ENCODE assay signal across 11 mouse cellular contexts in genomic region chr3:69861789-69862395, GRCm38 (mm10). TPM values are rescaled to one million over a fixed set of nuclear protein-coding genes. Genes with fewer than 3 reads are reported as not detected.
A peak's percentile ranks its signal among the peaks of the same experiment; 100 is the strongest.
DNase-seq lines count a peak whose midpoint lies in the region; ATAC-seq and TF ChIP-seq lines count a peak whose summit lies in the region.
"Had no signal": no experiment of that assay in that cellular context is flagged by ENCODE, and none has a peak within 500 bp of the region (broad histone marks: within the 10 kb centered on the region; RNA-seq: fewer than 3 reads in every experiment).

No protein-coding gene starts in this region.

- H3K9me3 ChIP-seq in forebrain, embryonic 10.5 days: no peaks in the 10 kb centered on the region
- H3K9me3 ChIP-seq in limb, embryonic 11.5 days (ENCODE audit: control insufficient read depth, low read length): no peaks in the 10 kb centered on the region
- H3K9me3 ChIP-seq: G1E had no signal

- no peak for DNase-seq in left cerebral cortex, adult 2 months (ENCODE audit: extremely low spot score in 1 of 2, low spot score in 2 of 2)
- no peak for DNase-seq in left cerebral cortex, postnatal 25 days (ENCODE audit: low spot score in 2 of 2)
- DNase-seq in forebrain, embryonic 10.5 days (ENCODE audit: extremely low spot score, low spot score): no peak
- DNase-seq in limb, embryonic 11.5 days (ENCODE audit: low spot score): no peak
- no peak for DNase-seq in spleen, postnatal 36 days (ENCODE audit: low spot score in 2 of 2)
- DNase-seq in kidney, postnatal 4 days: no peak
- DNase-seq in retina, postnatal 1 day: no peak
- DNase-seq: gastrocnemius, postnatal 25 days had no signal

- no peak for TF ChIP-seq CTCF in left cerebral cortex, adult 2 months (IDR thresholded peaks at IDR 0.05)
- TF ChIP-seq CTCF in small intestine, adult 2 months (IDR thresholded peaks at IDR 0.05; ENCODE audit: extremely low read depth, insufficient read length, insufficient replicate concordance, low read depth, low read length): no peak

- no peak for TF ChIP-seq POLR2A in small intestine, adult 2 months (IDR thresholded peaks at IDR 0.05; ENCODE audit: low read depth, low read length)

- no peak overlapping the region for H3K9ac ChIP-seq in limb, embryonic 11.5 days (ENCODE audit: low read length)
- H3K9ac ChIP-seq: liver, embryonic 14.5 days had no signal

- peak overlapping the region; percentile 95; the same call in 1 of the 2 replicates for H3K4me2 ChIP-seq in limb, embryonic 11.5 days (ENCODE audit: low read depth, severe bottlenecking)

- intact Hi-C loops in left cerebral cortex, adult 2 months (cut with DNase I): no loop called here
- intact Hi-C loops in left cerebral cortex, postnatal 25 days (cut with DNase I): no loop called here

- no peak for ATAC-seq in limb, embryonic 11.5 days (ENCODE audit: insufficient number of reproducible peaks, low FRiP score, low TSS enrichment, low read depth)

- peaks cover 21% of the 10 kb centered on the region for H3K4me1 ChIP-seq in forebrain, embryonic 10.5 days
- no peaks in the 10 kb centered on the region for H3K4me1 ChIP-seq in limb, embryonic 11.5 days (ENCODE audit: control insufficient read depth, insufficient read depth, low read length)
- peaks cover 6% of the 10 kb centered on the region for H3K4me1 ChIP-seq in small intestine, adult 2 months (ENCODE audit: control insufficient read depth, insufficient read depth, insufficient read length, low read length)

- H3K27ac ChIP-seq in left cerebral cortex, adult 2 months: peak overlapping the region; percentile 78; the same call in 1 of the 2 replicates
- no peak overlapping the region for H3K27ac ChIP-seq in forebrain, embryonic 10.5 days
- H3K27ac ChIP-seq in limb, embryonic 11.5 days (replicated peaks; ENCODE audit: low read depth, low read length): no peak overlapping the region
- H3K27ac ChIP-seq in small intestine, adult 2 months (ENCODE audit: insufficient read depth, low read depth, low read length): peak overlapping the region; percentile 57; the same call in 1 of the 2 replicates
- H3K27ac ChIP-seq: liver, embryonic 14.5 days had no signal

- peak overlapping the region; percentile 58 for H3K4me3 ChIP-seq in left cerebral cortex, adult 2 months
- H3K4me3 ChIP-seq in forebrain, embryonic 10.5 days: peak overlapping the region; percentile 61; the same call in 1 of the 2 replicates
- H3K4me3 ChIP-seq in limb, embryonic 11.5 days (ENCODE audit: low read depth, low read length): 0 out of 2 replicates have a peak overlapping the region, but pooled peaks have one; percentile 40
- no peak overlapping the region for H3K4me3 ChIP-seq in small intestine, adult 2 months (ENCODE audit: low read depth, low read length)

- H3K36me3 ChIP-seq in forebrain, embryonic 10.5 days (replicated peaks): no peaks in the 10 kb centered on the region
- H3K36me3 ChIP-seq in limb, embryonic 11.5 days (ENCODE audit: control insufficient read depth, insufficient read depth, low read length): no peaks in the 10 kb centered on the region
- H3K36me3 ChIP-seq in small intestine, adult 2 months (ENCODE audit: control insufficient read depth, insufficient read depth, low read length): no peaks in the 10 kb centered on the region
- H3K36me3 ChIP-seq: G1E had no signal

- H3K27me3 ChIP-seq in forebrain, embryonic 10.5 days (ENCODE audit: poor library complexity, severe bottlenecking): peaks cover 37% of the 10 kb centered on the region
- no peaks in the 10 kb centered on the region for H3K27me3 ChIP-seq in limb, embryonic 11.5 days (ENCODE audit: control insufficient read depth, insufficient read depth, low read length)
- no peaks in the 10 kb centered on the region for H3K27me3 ChIP-seq in small intestine, adult 2 months (ENCODE audit: control insufficient read depth, insufficient read depth, low read length)

- WGBS in forebrain, embryonic 10.5 days: 72% methylated on average over 9 of the region's 9 CpGs
- WGBS in limb, embryonic 11.5 days: 45% methylated on average over 9 of the region's 9 CpGs
- 37% methylated on average over 9 of the region's 9 CpGs for WGBS in small intestine, adult 2 months

RNA-seq across cellular contexts. Expression of gene Sptssb, which starts 2.2 kb away (rescaled TPM):
- total RNA-seq in left cerebral cortex, adult 2 months (2021): 1 to 10 TPM; 5.3 to 5.8 TPM
- total RNA-seq in left cerebral cortex, postnatal 25 days (2021): 1 to 10 TPM; 3.1 to 5.7 TPM
- polyA plus RNA-seq in forebrain, embryonic 10.5 days (2016; fragmentation: Nextera tagmentation; extraction: Ambion mirVana): not detected in 2 replicates
- polyA plus RNA-seq in limb, embryonic 11.5 days (2014; fragmentation: Nextera tagmentation; extraction: Ambion mirVana): 0.21 and 0.58 TPM in 2 replicates
- polyA plus RNA-seq in small intestine, adult 2 months (2012; rRNA removed): 1.1 and 69.2 TPM in 2 replicates
- total RNA-seq: G1E; gastrocnemius, postnatal 25 days had no signal
- polyA plus RNA-seq: G1E had no signal

Comparison
In these comparisons a context has a peak if more than half of its experiments do, and no peak if none do; other contexts are left out.
1. H3K27ac ChIP-seq: peak in left cerebral cortex, adult 2 months (single experiment) and small intestine, adult 2 months (single experiment); none in forebrain, embryonic 10.5 days (single experiment) and limb, embryonic 11.5 days (single experiment).